Mouse (Mus musculus): Measurements from ENCODE around the gene Relt. TPM values are rescaled to one million over a fixed set of nuclear protein-coding genes. Genes with fewer than 3 reads are reported as not detected.

Gene Relt
- polyA plus RNA-seq, 1 experiment from 2014 or later, result 5.0 TPM

DNA sequence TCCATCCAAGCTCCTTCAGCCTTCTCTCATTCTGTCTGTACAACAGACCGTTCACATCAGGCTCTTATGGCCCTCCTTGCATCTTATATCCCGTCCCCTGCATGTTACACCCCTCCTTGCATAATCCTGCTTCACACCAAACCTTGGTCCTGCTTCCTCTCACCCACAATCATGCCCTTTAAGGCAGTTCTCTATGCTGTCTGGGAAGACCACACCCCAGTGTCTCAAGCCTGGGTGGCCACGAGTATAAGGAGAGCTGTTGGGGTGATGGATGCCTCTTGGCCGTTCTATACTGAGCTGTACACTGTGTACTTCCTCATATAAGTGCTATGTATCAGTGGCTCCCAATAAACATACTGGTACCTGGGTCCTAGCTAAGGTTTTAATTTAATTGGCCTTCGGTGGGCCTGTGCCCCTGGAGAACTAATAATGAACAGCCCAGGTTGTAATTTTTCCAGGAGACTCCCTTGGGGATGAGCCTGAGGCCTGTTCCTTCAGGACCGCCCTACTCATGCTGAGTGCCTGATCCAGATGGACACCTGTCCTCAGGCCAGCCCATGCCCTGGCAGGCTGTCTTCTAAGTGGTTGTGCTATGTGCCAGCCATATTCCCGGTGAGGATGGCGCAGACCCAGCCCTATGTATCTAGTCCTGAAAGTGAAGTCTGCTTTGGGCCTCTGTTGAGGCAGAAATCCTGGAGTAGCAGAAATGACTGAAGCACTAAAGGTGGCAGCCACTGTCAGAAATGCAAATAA, 6.8 kb upstream of the Relt start:
- no peak overlapping the region for H3K27ac ChIP-seq
- no peaks in the 10 kb centered on the region for H3K27me3 ChIP-seq (ENCODE audit: poor library complexity, severe bottlenecking)
- peaks cover 38% of the 10 kb centered on the region for H3K36me3 ChIP-seq (replicated peaks)
- no peak for DNase-seq (ENCODE audit: extremely low spot score, low spot score)
- H3K4me3 ChIP-seq, result no peak overlapping the region
- no peaks in the 10 kb centered on the region for H3K9me3 ChIP-seq
- peaks cover 10% of the 10 kb centered on the region; the same call in 1 of the 2 replicates for H3K4me1 ChIP-seq
- 88% methylated on average over 8 of the region's 8 CpGs for WGBS

DNA sequence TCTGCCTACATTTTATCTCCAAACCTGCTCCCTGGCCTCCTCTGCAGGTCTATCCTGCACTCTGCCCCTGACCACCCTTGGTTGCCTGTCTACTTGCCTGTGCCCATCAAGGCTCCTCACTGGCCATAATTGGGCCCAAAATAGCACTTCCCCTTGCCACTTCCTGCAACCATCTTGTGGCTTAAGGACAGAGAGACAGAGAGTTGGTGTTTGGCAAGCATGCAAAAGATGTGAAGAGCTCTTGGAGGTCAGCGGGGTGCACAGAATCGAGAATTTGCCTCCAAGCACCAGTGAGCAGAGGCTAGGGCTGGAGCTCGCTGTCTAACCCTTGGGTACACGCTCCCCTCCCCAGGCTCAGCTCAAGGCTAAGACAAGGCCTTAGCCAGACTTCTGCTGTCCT, 5.3 kb upstream of the Relt start:
- Histone ChIP-seq H3K9me3 (no peaks in the 10 kb centered on the region), H3K36me3 (replicated peaks) (peaks cover 23% of the 10 kb centered on the region), H3K4me1 (peaks cover 10% of the 10 kb centered on the region; the same call in 1 of the 2 replicates), H3K27me3 (ENCODE audit: poor library complexity, severe bottlenecking) (no peaks in the 10 kb centered on the region), H3K27ac (peak overlapping the region; percentile 41), H3K4me3 (no peak overlapping the region)
- WGBS, result 71% methylated on average over 4 of the region's 4 CpGs
- DNase-seq (ENCODE audit: extremely low spot score, low spot score), result no peak

GRCm38 (mm10) chr7:100867561-100867960, 4.3 kb upstream of the Relt start:
- no peak overlapping the region for H3K27ac ChIP-seq
- no peak overlapping the region for H3K4me3 ChIP-seq
- DNase-seq (ENCODE audit: extremely low spot score, low spot score), result no peak
- no peaks in the 10 kb centered on the region for H3K27me3 ChIP-seq (ENCODE audit: poor library complexity, severe bottlenecking)
- peaks cover 13% of the 10 kb centered on the region for H3K36me3 ChIP-seq (replicated peaks)
- 47% methylated on average over 2 of the region's 2 CpGs for WGBS
- no peaks in the 10 kb centered on the region for H3K9me3 ChIP-seq
- peaks cover 14% of the 10 kb centered on the region for H3K4me1 ChIP-seq

- WGBS, result 17% methylated on average over 3 of the region's 3 CpGs
- no peaks in the 10 kb centered on the region for H3K9me3 ChIP-seq
- DNase-seq (ENCODE audit: extremely low spot score, low spot score), result peak; percentile 71
Observed at GRCm38 (mm10) chr7:100866675-100867074, 3.4 kb upstream of the Relt start.

GRCm38 (mm10) chr7:100862353-100862752, 893 bp downstream of the Relt start:
- no peak for DNase-seq (ENCODE audit: extremely low spot score, low spot score)
- 8% methylated on average over 4 of the region's 4 CpGs for WGBS
- peak overlapping the region; percentile 91 for H3K27ac ChIP-seq

More at GRCm38 (mm10) chr7:100866675-100867074, 3.4 kb upstream of the Relt start:
- Histone ChIP-seq H3K4me3 (no peak overlapping the region), H3K36me3 (replicated peaks) (peaks cover 4% of the 10 kb centered on the region; the same call in 1 of the 2 replicates), H3K4me1 (peaks cover 23% of the 10 kb centered on the region), H3K27me3 (ENCODE audit: poor library complexity, severe bottlenecking) (no peaks in the 10 kb centered on the region), H3K27ac (no peak overlapping the region)

GRCm38 (mm10) chr7:100861209-100861608, 2.0 kb downstream of the Relt start:
- peaks cover 54% of the 10 kb centered on the region for H3K4me1 ChIP-seq
- no peaks in the 10 kb centered on the region for H3K9me3 ChIP-seq
- no peak for DNase-seq (ENCODE audit: extremely low spot score, low spot score)
- WGBS, result 94% methylated on average over 5 of the region's 5 CpGs
- H3K27ac ChIP-seq, result no peak overlapping the region
- H3K27me3 ChIP-seq (ENCODE audit: poor library complexity, severe bottlenecking), result no peaks in the 10 kb centered on the region
- no peaks in the 10 kb centered on the region for H3K36me3 ChIP-seq (replicated peaks)
- no peak overlapping the region for H3K4me3 ChIP-seq

More at GRCm38 (mm10) chr7:100862353-100862752, 893 bp downstream of the Relt start:
- H3K36me3 ChIP-seq (replicated peaks), result no peaks in the 10 kb centered on the region
- H3K4me3 ChIP-seq, result peak overlapping the region; percentile 88
- no peaks in the 10 kb centered on the region for H3K27me3 ChIP-seq (ENCODE audit: poor library complexity, severe bottlenecking)
- H3K9me3 ChIP-seq, result no peaks in the 10 kb centered on the region
- H3K4me1 ChIP-seq, result peaks cover 48% of the 10 kb centered on the region

- DNase-seq (ENCODE audit: extremely low spot score, low spot score), result no peak
- WGBS, result 85% methylated on average over 3 of the region's 3 CpGs
- Histone ChIP-seq H3K4me3 (no peak overlapping the region), H3K9me3 (no peaks in the 10 kb centered on the region), H3K4me1 (peaks cover 62% of the 10 kb centered on the region), H3K27me3 (ENCODE audit: poor library complexity, severe bottlenecking) (no peaks in the 10 kb centered on the region), H3K36me3 (replicated peaks) (no peaks in the 10 kb centered on the region), H3K27ac (no peak overlapping the region)
Observed at GRCm38 (mm10) chr7:100860450-100860849, 2.8 kb downstream of the Relt start.

DNA sequence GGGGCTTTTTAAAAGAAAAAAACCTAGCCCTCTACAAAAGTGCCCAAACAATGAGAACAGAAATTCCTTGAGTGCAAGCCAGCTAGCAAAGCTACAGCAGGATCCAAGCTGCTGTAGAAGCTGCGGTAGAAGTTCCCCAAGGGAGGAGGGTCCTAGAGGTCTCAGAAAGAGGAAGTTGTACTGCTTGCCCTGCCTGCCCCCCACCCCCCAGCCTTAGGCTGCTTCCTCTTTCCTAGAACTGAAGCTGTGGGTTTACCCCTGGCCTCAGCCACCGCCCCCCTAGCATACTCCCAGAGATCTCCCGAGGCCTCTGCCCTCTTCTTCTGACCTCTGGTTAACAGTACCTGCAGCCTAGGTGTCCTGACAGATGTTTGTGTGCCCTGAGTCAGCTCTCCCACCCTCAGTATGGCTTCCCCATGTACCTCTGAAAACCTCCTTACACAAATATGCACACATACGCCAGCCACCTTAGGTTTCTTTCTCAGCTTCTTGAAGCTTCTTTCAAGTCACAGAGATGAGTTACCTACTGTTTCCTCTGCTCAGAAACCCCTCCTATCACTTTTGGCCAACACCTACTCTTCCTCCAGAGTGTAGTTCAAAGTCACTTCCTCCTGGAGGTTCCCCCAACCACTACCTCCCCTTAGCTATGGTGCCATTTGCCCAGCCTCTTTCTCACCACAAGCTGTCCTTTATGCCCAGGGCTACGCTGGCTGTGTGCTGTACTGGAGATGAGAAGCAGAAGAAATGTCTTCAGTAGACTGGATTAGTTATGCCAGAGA, 7.3 kb downstream of the Relt start:
- Histone ChIP-seq H3K36me3 (replicated peaks) (0 out of 2 replicates have a peak, but pooled peaks cover 2% of the 10 kb centered on the region), H3K4me1 (peaks cover 81% of the 10 kb centered on the region), H3K4me3 (no peak overlapping the region), H3K9me3 (no peaks in the 10 kb centered on the region), H3K27me3 (ENCODE audit: poor library complexity, severe bottlenecking) (no peaks in the 10 kb centered on the region), H3K27ac (peak overlapping the region; percentile 56; the same call in 1 of the 2 replicates)
- DNase-seq (ENCODE audit: extremely low spot score, low spot score), result no peak
- 78% methylated on average over 5 of the region's 5 CpGs for WGBS

- DNase-seq (ENCODE audit: extremely low spot score, low spot score), result no peak
- Histone ChIP-seq H3K4me3 (no peak overlapping the region), H3K27ac (0 out of 2 replicates have a peak overlapping the region, but pooled peaks have one; percentile 56), H3K36me3 (replicated peaks) (0 out of 2 replicates have a peak, but pooled peaks cover 3% of the 10 kb centered on the region), H3K9me3 (no peaks in the 10 kb centered on the region), H3K4me1 (peaks cover 77% of the 10 kb centered on the region), H3K27me3 (ENCODE audit: poor library complexity, severe bottlenecking) (no peaks in the 10 kb centered on the region)
- WGBS, result 56% methylated on average over 4 of the region's 4 CpGs
Observed at GRCm38 (mm10) chr7:100855300-100855699, 7.9 kb downstream of the Relt start.

DNA sequence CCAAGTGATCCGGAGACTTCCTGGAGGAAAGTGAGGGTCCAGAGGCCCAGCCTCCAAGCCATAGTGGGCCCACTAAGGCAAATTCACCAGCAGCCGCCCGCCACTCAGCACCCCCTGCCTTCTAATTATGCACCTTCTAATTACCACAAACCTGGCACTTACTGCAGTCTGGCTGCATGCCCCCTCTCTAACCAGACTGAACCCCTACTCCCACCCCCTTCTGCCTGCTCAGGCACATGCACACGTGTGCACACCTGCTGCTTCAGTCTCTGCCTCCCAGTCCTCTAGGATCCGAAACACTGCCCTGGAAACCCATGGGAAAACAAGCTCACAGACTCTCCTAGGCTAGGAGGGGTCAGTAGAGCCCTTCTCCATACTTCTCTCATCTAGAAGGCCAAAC, 8.4 kb downstream of the Relt start:
- Histone ChIP-seq H3K27ac (0 out of 2 replicates have a peak overlapping the region, but pooled peaks have one; percentile 36), H3K9me3 (no peaks in the 10 kb centered on the region), H3K4me1 (peaks cover 73% of the 10 kb centered on the region), H3K27me3 (ENCODE audit: poor library complexity, severe bottlenecking) (no peaks in the 10 kb centered on the region), H3K4me3 (no peak overlapping the region), H3K36me3 (replicated peaks) (peaks cover 8% of the 10 kb centered on the region; the same call in 1 of the 2 replicates)
- 66% methylated on average over 5 of the region's 5 CpGs for WGBS
- no peak for DNase-seq (ENCODE audit: extremely low spot score, low spot score)

- peaks cover 67% of the 10 kb centered on the region for H3K4me1 ChIP-seq
Observed at GRCm38 (mm10) chr7:100854137-100854814, 9.0 kb downstream of the Relt start.

DNA sequence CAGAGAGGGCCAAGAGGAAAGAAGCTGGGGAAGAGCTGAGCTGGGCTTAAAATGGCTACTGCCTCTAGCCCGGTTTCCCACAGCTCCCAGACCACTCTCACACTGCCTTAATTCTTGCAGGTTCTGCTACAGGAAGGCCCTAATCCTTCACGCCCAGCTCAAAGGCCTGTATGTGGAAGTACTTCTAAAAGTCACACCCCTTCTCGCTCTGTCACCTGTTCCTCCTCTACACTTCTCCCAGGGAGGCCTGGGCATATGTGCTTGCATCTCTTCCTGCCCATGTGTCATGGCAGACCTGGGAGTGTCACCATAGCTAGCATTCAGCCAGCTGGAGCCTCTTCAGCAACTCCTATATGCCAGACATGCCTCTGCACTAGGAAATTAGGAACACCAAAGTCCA, 9.8 kb downstream of the Relt start:
- Histone ChIP-seq H3K36me3 (replicated peaks) (peaks cover 13% of the 10 kb centered on the region; the same call in 1 of the 2 replicates), H3K4me3 (no peak overlapping the region), H3K27ac (no peak overlapping the region), H3K27me3 (ENCODE audit: poor library complexity, severe bottlenecking) (no peaks in the 10 kb centered on the region), H3K9me3 (no peaks in the 10 kb centered on the region), H3K4me1 (peaks cover 66% of the 10 kb centered on the region)
- DNase-seq (ENCODE audit: extremely low spot score, low spot score), result no peak
- 79% methylated on average over 3 of the region's 3 CpGs for WGBS

More at GRCm38 (mm10) chr7:100854137-100854814, 9.0 kb downstream of the Relt start:
- H3K36me3 ChIP-seq (replicated peaks), result peaks cover 11% of the 10 kb centered on the region; the same call in 1 of the 2 replicates
- no peak overlapping the region for H3K4me3 ChIP-seq
- whole genome bisulfite sequencing, result 53% methylated on average over 6 of the region's 6 CpGs
- H3K27me3 ChIP-seq (ENCODE audit: poor library complexity, severe bottlenecking), result no peaks in the 10 kb centered on the region
- no peak for DNase-seq (ENCODE audit: extremely low spot score, low spot score)
- H3K27ac ChIP-seq, result peak overlapping the region; percentile 36; the same call in 1 of the 2 replicates
- no peaks in the 10 kb centered on the region for H3K9me3 ChIP-seq
